Mouse (Mus musculus): ENCODE data around the gene Hcn2.

Hcn2 gene

GRCm38 (mm10) chr10:79716254-79716987 is at the start of gene Hcn2:
Gene Hcn2 (plus strand): TSS chr10:79716634.
- no peak for DNase-seq (ENCODE audit: low spot score)

GRCm38 (mm10) chr10:79668076-79668475 is 48.4 kb upstream of the Hcn2 start:
- no peak for DNase-seq (ENCODE audit: low spot score)

GRCm38 (mm10) chr10:79668771-79669575 is 47.5 kb upstream of the Hcn2 start, which contains the start of gene Tpgs1:
Gene Tpgs1 (plus strand): TSS chr10:79669369.
- DNase-seq (ENCODE audit: low spot score) = peak; percentile 89

GRCm38 (mm10) chr10:79669576-79670057 is 46.8 kb upstream of the Hcn2 start:
- DNase-seq (ENCODE audit: low spot score) = peak; percentile 90

GRCm38 (mm10) chr10:79670071-79670888 is 46.2 kb upstream of the Hcn2 start:
- no peak for DNase-seq (ENCODE audit: low spot score)

GRCm38 (mm10) chr10:79671396-79672087 is 44.9 kb upstream of the Hcn2 start:
- DNase-seq (ENCODE audit: low spot score) = no peak

GRCm38 (mm10) chr10:79672088-79672455 is 44.4 kb upstream of the Hcn2 start:
- DNase-seq (ENCODE audit: low spot score) = no peak

- DNase-seq (ENCODE audit: low spot score) = no peak
These were observed 43.4 kb upstream of the Hcn2 start for GRCm38 (mm10) chr10:79673054-79673453.

- DNase-seq (ENCODE audit: low spot score) = no peak
These were observed 40.9 kb upstream of the Hcn2 start for GRCm38 (mm10) chr10:79675346-79676035.

- DNase-seq (ENCODE audit: low spot score) = no peak
These were observed 35.6 kb upstream of the Hcn2 start for GRCm38 (mm10) chr10:79680606-79681495.

GRCm38 (mm10) chr10:79681591-79682245 is 34.7 kb upstream of the Hcn2 start, which contains the start of gene Cdc34:
Gene Cdc34 (plus strand): TSS chr10:79682195.
- DNase-seq (ENCODE audit: low spot score) = peak; percentile 99

GRCm38 (mm10) chr10:79682551-79682915 is 33.9 kb upstream of the Hcn2 start:
- no peak for DNase-seq (ENCODE audit: low spot score)

GRCm38 (mm10) chr10:79682916-79683582 is 33.4 kb upstream of the Hcn2 start:
- no peak for DNase-seq (ENCODE audit: low spot score)

- no peak for DNase-seq (ENCODE audit: low spot score)
These were observed 32.5 kb upstream of the Hcn2 start for GRCm38 (mm10) chr10:79683726-79684640.

- DNase-seq (ENCODE audit: low spot score) = no peak
These were observed 31.4 kb upstream of the Hcn2 start for GRCm38 (mm10) chr10:79684770-79685600.

- no peak for DNase-seq (ENCODE audit: low spot score)
These were observed 30.2 kb upstream of the Hcn2 start for GRCm38 (mm10) chr10:79686219-79686618.

- DNase-seq (ENCODE audit: low spot score) = no peak
These were observed 29.7 kb upstream of the Hcn2 start for GRCm38 (mm10) chr10:79686691-79687090.

Data from testis, postnatal 14 days (tissue).